Mouse (Mus musculus) liver, embryonic 14 days (tissue): ENCODE data around the gene Ttc34. TPM values are rescaled to one million over a fixed set of nuclear protein-coding genes. Genes with fewer than 3 reads are reported as not detected.

Experiments
- polyA plus RNA-seq: library from polyadenylated mRNA; depleted of rRNA; stranded (reverse); fragments of >200 nt; gene quantifications from 2 replicates; pipeline ENCODE4 v1.2.3, GENCODE M21; 2012; rRNA removed

Ttc34 gene
- 0.02 TPM in 2 replicates for polyA plus RNA-seq

DNA sequence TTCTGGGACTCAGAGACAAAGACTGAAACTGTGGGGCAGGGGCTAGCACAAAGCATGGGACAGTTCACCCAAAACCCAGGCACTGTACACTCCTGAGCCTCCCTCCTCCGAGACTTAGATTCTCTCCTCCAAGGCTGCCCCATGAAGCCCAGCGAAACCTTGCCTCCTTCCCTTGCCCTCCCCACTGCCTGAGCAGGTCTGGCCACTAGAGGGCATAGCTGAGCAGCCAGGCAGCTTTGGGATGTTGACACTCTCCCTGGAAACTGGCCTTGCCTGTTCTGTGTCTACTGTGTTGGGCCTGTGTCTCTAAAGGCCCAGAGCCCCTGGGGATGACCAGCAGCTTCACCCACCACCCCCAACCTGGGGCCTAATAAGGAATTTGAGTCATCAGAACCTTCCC is at the start of gene Ttc34:
TSS of gene Ttc34 (plus strand) at position 290 of the 400 bp plus-strand sequence.

DNA sequence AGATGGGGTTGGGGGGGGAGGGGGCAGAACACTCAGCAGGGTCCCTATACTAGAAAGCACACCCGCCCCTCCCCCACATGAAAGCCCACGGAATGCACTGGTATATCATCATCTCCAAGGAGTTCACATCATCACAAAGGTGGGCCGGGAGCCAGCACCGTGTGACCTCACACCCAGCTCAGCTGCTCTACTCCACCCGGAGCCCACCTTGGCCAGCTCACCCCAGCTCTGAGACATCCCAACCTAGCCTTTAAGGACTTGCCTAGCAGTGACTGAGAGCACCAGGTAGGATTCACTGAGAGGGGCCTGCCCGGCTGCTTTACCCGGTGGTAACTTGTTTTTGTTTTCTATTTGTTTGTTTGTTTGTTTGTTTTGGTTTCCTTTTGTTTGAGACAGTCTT is 32.2 kb downstream of the Ttc34 start, which contains the start of gene Mmel1:
TSS of gene Mmel1 (plus strand) at position 146 of the 400 bp plus-strand sequence.

DNA sequence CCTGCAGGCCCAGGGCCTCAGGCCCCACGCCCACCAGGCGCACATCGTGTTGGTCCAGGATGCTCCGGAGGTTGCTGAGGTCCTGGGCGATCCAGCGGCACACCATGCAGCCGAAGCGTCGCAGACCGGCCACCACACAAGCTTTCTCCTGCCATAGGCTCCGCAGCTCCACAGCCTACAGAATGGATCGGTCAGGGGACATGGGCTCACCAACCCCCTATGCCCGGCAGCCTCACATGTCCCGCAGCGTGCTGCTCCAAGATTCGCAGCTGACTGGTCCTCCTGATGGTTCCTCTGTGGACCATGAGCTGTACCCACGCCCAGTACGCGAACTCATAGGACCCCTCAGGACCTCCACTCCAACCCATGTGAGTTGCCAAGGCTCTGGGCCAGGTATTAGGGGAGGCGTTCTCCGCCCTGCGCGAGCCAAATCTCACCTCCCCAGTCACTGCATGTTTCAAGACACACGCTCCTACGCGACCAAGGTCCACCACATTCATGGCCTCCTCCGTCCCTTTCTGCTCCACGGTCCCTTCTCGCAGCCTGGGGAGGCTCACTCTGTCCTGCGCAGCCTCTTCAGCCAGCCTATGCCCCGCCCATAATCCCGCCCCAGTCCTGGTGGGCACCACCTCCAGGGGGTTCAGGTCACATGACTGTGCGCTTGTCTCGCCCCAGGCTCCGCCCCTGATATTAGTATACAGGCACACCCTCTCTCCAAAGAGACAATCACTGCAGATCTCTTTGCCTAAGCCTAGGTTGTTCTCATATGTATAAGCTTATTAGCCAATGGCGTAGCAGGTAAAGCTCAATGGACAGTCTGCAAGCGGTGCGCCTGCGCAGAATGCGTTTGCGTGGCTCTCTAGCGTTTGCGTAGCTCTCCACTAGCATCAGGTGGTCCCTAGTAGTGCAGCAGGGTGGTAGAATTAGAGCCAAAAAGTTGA is 61.5 kb downstream of the Ttc34 start, which contains the start of gene Fam213b:
TSS of gene Fam213b (minus strand) at position 630 of the 941 bp plus-strand sequence.

Other genes starting within 250 kb of the Ttc34 start
- gene Prdm16, start 200.6 kb upstream of the Ttc34 start, polyA plus RNA-seq, result 0.38 and 0.54 TPM in 2 replicates
- gene Actrt2, start 169.6 kb upstream of the Ttc34 start, polyA plus RNA-seq, result not detected in 2 replicates
- 2.5 and 2.7 TPM in 2 replicates for gene Mmel1, start 32.1 kb downstream of the Ttc34 start, polyA plus RNA-seq
- 5.7 and 6.3 TPM in 2 replicates for gene Fam213b, start 61.7 kb downstream of the Ttc34 start, polyA plus RNA-seq
- 107 and 135 TPM in 2 replicates for gene Tnfrsf14, start 91.1 kb downstream of the Ttc34 start, polyA plus RNA-seq
- not detected in 2 replicates for gene Hes5, start 123.5 kb downstream of the Ttc34 start, polyA plus RNA-seq
- 29.9 and 31.9 TPM in 2 replicates for gene Pank4, start 126.7 kb downstream of the Ttc34 start, polyA plus RNA-seq
- 0.05 and 0.07 TPM in 2 replicates for gene Plch2, start 219.3 kb downstream of the Ttc34 start, polyA plus RNA-seq
- 6.1 and 6.8 TPM in 2 replicates for gene Pex10, start 229.6 kb downstream of the Ttc34 start, polyA plus RNA-seq
- gene Rer1, start 248.9 kb downstream of the Ttc34 start, polyA plus RNA-seq, result 50.3 and 58.8 TPM in 2 replicates
- gene Morn1, start 249.1 kb downstream of the Ttc34 start, polyA plus RNA-seq, result 0.70 and 1.1 TPM in 2 replicates